Mouse (Mus musculus): Measurements from ENCODE around the gene Gm10192.

GRCm38 (mm10) chr4:97156084-97156483 is 26.9 kb downstream of the Gm10192 start:
- TF ChIP-seq CTCF (IDR thresholded peaks at IDR 0.05; ENCODE audit: low read depth, low read length) (no peak), POLR2A (IDR thresholded peaks at IDR 0.05; ENCODE audit: borderline replicate concordance, low read depth, low read length) (no peak)
